Mouse (Mus musculus) gastrocnemius, postnatal 10 days (tissue): ENCODE results near the gene Gm36210. TPM values are rescaled to one million over a fixed set of nuclear protein-coding genes. Genes with fewer than 3 reads are reported as not detected.
A peak's percentile ranks its signal among the peaks of the same experiment; 100 is the strongest.

Source experiments
- DNase-seq: peaks from one replicate; pipeline ENCODE4 v3.0.0; 2021; ENCODE audit warnings: mixed read lengths
- long read RNA-seq, 2 experiments: library from polyadenylated mRNA; stranded (forward); transcript quantifications; one replicate each; pipeline ENCODE4 v2.0.0; 2021
- total RNA-seq, 2 experiments: library from RNA; stranded (reverse); gene quantifications; 2 replicates each; pipeline ENCODE4 v1.2.3; 2021

The Gm36210 gene
- under 1 TPM in 1 of 2 experiments, not detected in 1; 0.19 TPM for total RNA-seq
- long read RNA-seq, experiment 1: 0 reads
- long read RNA-seq, experiment 2: 0 reads

GRCm38 (mm10) chr7:4906466-4906950 is at the start of gene Gm36210:
TSS of gene Gm36210 (minus strand) at chr7:4906516.
- DNase-seq: no peak

DNA sequence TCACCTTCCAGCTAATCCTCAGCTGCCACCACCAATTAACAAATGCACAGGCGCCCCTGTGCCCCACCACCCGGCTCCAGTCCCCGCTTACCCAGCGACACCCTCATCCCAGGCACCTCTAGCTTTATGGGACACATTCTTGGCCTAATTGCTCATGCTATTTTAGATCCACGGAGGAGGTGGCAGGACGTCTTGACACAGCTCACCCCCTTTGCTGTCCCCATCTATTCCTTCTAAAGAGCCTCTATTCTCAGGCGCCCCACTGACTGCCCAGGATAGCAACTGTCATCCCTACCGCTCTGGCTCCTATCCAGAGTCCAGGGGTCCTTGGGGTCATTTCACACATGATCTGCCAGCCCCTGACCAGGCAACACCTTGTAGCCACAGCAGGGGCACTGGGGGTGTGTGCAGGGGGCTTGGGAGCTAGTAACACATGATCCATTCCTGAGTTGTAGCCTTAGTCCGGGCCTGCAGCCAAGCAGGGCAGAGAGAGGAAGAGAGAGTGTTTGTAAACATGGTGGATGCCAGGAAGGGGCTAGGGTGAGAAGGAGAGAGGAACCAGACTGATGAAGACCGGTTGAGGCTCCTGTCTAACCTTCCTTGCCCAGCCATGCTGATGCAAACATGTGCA is 47.6 kb upstream of the Gm36210 start:
- DNase-seq: no peak

DNA sequence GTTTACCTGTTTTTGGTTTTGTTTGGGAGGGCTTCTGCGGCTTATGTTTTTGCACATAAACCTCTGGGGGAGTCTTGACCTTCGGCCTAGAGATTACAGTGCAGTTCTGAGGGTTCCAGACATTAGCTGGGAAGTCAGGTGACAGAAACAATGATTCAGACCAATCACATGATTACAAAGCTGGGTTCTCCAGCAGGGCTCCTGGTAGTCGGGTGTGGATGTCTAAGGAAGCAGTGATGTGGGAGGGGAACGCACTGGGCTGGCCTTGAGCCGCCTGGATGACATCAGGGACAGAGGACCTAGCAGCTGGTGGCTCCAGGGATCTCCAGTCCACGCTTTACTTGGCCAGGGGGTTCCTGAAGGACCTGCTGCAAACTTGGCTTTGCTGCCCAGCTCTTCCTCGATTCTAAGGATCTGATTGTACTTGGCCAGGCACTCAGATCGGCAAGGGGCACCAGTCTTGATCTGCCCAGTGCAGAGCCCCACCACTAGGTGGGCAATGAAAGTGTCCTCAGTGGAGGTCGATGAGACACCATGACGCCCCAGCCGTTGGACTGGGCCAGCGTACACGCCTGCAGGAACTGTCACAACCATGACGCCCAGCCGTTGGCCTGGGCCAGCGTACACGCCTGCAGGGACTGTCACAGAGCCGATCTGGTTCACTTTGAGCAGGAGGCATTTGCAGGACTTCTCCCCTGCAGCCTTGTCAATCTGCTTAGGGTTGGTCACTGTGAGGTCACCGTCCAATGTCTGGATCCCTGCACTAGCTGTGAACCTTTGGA is 44.4 kb upstream of the Gm36210 start:
- no peak for DNase-seq

DNA sequence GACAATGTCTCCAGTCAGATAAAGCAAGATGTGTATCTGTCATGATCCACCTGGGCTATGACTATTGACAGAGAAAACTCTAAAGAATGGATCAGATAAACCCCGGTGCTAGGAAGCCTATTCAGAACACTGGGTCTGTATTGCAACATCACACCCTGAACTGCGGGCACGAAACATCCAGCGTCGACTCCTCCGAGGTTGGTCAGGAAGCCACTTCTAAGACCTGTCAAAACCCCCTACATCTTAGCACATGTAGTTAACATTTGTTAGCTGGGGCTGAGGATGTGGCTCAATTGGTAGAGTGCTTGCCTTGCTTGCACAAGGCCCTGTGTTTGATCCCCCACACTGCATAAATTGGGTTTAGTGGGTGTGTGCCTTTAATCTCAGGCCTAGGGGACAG is 42.1 kb upstream of the Gm36210 start:
- DNase-seq: no peak

DNA sequence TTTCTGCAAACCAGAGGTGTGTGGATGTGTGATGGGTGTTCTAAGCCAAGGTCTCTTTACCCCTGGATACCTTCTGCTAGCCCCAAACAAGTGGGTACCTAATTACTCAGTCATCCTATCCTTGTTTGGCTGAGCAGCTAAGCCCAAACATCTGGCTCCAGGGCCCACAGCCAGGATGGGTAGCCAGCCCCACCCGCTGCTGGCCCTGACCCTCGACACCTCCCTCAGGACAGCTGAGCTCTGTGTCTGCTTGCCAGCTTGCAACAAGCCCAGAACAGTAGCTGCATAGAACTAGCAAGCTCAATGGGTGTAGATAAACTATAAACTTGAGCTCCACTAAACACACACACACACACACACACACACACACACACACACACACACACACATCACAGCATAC is 41.5 kb upstream of the Gm36210 start:
- DNase-seq: peak; percentile 82

- peak; percentile 93 for DNase-seq
Measured at GRCm38 (mm10) chr7:4943223-4943815, 37.0 kb upstream of the Gm36210 start.

DNA sequence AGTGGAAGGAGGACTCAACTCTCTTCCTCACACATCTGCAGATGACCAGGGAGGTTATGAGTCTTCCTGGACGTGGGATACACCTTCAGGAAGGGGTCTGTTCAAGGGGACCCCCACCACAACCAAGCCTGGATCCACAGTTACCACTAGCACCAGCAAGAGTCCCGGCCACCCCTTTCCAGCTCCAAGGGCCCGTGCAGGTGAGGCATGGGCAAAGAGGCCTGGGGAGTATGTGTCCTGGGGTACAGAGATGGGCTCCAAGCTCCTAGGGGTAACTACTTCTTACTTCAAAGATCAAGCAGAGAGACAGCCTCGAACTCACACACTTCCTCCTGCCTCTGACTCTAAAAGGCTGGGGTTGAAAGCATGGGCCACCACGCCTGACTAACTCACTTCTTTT is 36.4 kb upstream of the Gm36210 start:
- DNase-seq: no peak

DNA sequence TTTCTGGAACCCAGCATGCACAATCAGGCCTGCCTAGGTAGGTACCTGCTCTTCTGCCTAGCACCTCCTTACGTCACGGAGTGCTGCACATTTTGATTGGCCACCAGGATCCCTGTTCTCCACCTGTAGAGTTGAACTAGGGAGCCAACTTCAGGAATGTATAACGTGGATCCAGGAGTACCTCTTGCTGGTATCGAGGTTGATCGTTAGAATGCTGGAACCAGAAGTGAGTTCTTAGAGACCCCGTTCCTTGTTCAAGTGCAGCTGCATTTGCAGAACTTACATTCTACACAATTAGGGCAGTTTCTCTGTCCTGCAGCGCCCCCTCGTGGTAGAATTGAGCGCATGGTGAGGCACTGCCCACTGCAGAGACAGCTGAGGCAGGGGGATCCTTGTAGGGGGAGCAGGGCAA is 33.8 kb upstream of the Gm36210 start:
- peak; percentile 88 for DNase-seq

GRCm38 (mm10) chr7:4938456-4938855 is 32.1 kb upstream of the Gm36210 start:
- peak; percentile 83 for DNase-seq

DNA sequence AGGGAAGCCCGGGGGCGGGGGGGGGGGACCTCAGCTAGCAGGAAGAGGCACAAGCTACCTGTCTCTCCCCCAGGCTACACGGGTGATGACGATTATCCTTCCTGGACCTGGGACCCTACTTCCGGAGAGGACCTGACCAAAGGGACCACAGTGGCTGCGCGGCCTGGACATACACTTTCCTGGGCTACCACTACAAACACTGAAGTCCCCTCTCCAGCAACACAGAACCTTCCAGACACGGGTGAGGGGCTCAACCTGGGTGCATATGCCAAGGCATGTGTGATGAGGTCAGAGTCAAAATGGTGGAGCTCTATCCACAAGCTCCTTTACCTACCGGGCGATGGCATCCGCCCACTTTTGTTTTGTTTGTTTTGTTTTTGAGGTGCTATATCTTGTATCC is 31.1 kb upstream of the Gm36210 start:
- DNase-seq: no peak

GRCm38 (mm10) chr7:4936832-4937231 is 30.5 kb upstream of the Gm36210 start:
- no peak for DNase-seq

DNA sequence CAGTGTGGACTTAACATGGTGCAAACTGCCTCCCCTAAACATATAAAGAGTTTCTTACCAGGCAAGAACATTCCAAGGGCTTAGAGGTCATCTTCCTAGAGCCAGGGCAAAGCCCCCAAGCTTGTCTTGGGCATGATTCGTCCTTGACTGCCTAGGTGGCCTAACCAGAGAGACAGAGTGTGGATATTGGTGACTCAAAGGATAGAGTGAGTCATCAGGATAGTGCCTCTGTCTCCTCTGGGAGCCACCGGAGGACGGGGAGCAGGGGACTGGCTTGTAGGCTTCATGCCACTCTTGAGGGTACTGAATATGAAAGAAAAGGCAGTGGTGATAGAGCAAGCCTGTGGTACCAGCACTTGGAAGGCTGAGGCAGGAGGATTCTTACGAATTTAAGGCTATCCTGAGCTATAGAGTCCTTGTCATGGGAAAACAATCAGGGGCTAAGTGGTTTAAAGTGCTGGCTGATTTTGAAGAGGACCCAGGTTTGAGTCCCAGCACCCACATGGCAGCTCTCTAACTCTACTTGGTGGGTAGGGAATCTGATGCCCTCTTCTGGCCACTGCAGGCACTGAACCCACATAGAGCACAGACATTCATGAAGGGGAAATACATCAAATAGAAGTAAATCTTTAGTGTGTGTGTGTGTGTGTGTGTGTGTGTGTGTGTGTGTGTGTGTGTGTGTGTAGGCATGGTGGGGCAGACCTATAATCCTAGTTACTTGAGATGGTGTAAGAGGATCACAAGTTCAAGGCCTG is 28.0 kb upstream of the Gm36210 start:
- DNase-seq: no peak

DNA sequence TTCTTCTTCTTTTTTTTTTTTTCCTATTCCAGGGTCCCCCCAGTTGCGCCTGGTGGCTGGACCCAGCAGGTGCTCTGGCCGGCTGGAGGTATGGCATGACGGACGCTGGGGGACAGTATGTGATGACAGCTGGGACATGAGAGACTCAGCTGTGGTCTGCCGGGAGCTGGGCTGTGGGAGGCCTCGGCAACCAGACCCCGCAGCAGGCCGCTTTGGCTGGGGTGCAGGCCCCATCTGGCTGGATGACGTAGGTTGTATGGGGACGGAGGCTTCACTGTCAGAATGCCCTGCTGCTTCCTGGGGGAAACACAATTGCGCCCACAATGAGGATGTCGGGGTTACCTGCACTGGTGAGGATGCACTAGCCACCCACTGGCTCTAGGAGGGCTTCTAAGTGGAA is 26.8 kb upstream of the Gm36210 start:
- no peak for DNase-seq

GRCm38 (mm10) chr7:4928323-4928722 is 22.0 kb upstream of the Gm36210 start:
- no peak for DNase-seq

GRCm38 (mm10) chr7:4927711-4928110 is 21.4 kb upstream of the Gm36210 start:
- DNase-seq: no peak

GRCm38 (mm10) chr7:4926849-4927248 is 20.5 kb upstream of the Gm36210 start:
- DNase-seq: no peak

DNA sequence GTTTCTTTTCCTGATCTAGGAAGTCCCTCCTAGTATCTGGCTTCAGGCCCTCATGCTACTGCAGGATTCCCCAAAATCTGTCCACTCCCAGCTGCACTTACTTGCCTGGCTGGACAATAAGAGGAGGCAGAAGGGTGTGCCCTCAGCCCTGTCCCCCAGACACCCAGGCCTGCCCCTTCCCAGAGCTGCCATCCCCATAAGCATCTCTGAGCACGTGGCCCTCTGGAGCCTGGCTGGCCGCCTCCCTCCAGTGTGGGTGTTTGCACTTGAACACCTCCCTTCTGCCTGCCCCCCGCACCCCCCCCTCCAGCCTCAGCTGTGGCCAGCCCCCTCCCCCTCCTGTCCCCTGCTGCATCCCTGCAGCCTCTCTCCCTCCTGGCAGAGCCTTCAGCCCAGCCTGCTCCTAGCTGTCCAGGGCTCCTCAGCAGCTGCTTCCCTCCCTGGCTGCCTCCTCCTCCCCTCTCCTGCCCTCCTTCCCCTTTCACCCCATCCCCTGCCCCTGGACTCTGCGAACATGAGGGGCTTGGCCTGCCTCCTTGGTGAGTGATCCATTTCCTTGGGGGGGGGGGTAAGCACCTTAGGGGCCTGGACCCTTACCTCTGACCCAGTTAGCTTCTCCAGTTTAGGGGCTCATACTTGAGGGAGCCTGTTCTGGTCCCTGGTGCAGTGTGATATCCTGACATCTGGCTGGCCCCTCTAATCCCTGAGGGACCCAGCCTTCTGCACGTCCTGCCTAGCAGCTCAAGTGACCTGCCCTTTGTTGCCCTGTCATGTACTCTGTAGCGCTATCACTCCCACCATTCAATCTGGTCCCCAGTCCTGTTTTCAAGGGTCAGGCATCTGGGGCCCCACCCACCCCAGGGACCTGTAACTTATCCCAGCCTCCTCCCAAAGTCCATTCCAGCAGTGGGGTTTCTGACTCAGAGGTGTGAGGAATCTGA is 19.4 kb upstream of the Gm36210 start, which contains the start of gene Ssc5d:
Gene Ssc5d, plus strand, starts transcription at position 345 of the 941 bp plus-strand sequence.
- peak; percentile 72 for DNase-seq

GRCm38 (mm10) chr7:4924891-4925301 is 18.6 kb upstream of the Gm36210 start:
- peak; percentile 49 for DNase-seq

DNA sequence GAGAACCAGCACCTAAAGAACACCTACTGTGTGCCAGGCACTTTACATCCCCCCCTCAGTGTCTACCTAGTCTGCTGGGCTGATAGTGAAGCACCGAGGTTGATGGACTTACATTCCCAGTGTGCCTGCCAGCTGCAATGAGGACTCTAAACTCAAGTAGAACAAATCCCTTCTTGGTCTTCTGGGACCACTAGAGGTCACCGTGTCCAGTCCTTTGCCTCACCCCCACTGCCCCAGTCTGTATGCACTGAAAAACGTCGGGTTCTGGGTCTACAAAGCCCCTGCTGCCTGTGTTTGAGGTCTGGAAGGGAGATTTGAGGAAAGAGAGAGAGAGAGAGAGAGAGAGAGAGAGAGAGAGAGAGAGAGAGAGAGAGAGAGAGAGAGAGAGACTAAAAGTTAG is 18.2 kb upstream of the Gm36210 start:
- DNase-seq: no peak

GRCm38 (mm10) chr7:4923586-4924364 is 17.5 kb upstream of the Gm36210 start:
- peak; percentile 67 for DNase-seq
